Mouse (Mus musculus): ENCODE measurements around the gene Neil1.
A peak's percentile ranks its signal among the peaks of the same experiment; 100 is the strongest.

The Neil1 gene

DNA sequence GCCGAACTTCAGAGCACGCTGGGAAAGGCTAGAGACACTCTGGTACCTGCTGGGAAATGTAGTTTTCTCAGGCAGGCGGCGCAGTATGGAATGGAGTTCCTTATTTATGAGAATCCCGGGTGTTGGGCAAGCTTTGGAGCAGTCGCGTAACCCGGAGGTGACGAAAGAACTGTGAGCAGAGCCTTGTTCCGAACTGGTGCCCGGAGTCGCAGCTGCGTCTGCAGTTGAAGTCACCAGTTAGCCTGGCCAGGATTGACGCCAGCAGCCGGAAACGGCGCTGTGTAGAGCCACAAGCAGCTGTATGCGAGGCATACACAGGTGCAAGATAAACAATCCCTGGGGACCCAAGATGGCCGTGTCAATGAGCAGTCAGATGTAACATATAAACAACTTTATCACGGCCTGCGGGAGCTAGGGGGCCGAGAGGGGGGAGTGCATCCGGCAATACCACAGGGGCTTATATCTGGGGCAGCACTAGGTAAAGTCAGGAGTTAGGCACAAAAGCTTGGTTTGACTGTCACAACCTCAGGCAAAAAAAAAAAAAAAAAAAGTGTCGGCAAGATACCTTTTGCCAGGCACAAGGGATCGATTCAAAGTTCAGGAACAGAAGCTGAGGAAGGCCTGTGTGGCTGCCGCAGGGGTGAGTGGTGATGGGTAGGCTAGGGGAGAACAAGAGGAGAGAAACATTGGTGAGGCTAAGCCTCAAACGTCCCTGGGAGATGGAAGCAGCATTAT lies at the start of gene Neil1:
Neil1 (minus strand) TSS at position 162 of the 735 bp plus-strand sequence.
- DNase-seq (ENCODE audit: low spot score), result peak; percentile 89

DNA sequence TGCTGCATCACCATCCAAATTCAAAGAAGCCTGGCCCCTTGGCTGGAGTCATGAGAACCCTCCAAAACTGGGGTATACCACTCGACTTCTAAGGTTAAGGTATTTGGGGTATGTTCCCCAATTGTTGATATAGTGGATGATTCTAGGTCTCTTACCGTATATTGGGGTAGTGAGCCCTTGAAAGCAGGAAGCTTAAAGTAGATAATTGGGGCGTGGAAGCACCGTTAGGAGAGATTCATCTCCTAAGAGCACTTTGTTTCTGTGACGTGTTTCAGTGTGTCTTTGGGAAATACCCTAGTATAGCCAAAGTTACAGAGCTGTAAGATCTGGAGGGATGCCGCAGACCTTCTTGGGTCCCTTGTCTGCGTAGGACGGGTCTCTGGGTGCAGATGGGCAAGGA lies 49.3 kb upstream of the Neil1 start:
- DNase-seq (ENCODE audit: low spot score), result no peak

DNA sequence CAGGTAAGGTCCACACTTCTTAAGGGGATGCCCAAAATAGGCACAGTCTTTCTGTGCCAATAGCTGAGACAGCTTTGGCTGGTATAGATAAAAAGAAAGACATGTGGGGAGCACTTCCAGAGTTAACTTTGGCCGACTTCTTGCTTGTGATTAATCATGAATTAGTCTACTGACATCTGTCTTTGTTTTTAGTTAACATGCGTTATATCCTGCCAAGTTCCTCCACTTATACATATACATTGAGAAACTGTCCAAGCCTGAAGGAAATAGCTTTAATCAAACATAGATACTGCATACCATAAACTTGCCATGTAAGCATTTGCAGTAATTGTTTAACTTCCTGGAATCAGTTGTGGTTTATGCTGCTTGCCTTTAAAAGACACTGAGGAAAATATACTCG lies 48.6 kb upstream of the Neil1 start:
- DNase-seq (ENCODE audit: low spot score), result no peak

DNA sequence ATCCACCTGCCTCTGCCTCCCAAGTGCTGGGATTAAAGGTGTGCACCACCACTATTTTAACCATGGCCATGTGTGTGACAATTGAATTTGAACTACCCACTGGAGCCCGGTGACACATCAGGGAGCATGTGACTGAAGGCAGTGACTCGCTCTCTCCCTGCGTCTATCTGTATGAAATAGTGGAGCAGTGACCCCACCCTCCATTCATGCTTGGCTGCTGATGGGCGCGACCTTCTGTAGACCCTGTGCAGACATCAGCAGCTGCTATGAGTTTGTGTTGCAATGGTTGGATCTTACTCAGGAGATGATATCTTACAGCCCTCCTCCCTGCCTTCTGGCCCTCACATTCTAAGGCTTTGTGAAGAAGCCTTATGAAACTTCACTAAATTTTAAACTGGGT lies 20.3 kb upstream of the Neil1 start:
- no peak for DNase-seq (ENCODE audit: low spot score)

DNA sequence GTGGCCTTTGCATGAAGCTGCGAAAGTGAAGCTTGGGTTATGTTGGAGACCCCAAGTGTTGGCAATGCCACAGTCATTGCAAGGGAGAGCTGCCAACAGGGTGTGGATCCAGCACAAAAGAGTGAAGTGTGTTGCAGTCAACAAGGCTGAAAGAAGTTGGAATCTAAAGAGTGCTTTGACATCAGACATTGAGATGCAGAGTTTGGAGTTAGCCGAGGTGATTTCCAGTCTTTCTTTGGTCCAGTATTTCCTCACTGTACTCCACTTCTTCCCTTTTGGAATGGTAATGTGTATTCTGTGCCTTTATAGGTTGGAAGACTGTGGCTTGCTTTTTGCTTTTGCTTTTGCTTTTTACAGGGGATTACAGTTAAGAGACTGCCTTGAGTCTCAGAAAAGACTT lies 18.1 kb upstream of the Neil1 start:
- no peak for DNase-seq (ENCODE audit: low spot score)

DNA sequence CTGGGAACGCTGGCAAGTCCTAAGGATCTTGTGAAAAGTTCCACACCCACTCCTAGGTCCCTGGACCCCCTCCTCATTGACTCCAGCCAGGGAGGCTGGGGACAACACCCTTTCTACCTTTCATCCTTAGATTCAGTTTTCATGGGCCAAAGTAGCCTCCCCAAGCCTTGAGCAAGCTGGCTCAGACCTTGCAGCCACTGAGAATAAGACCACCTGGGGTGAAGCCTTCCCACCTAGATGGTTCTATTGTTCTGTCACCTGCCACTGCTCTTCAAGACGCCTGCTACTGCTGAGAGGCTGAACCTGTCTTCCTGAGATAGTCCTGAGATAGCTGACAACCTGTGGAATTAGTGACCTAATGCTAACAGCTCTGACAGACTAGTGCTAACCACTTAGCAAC lies 15.0 kb upstream of the Neil1 start:
- DNase-seq (ENCODE audit: low spot score), result no peak

DNA sequence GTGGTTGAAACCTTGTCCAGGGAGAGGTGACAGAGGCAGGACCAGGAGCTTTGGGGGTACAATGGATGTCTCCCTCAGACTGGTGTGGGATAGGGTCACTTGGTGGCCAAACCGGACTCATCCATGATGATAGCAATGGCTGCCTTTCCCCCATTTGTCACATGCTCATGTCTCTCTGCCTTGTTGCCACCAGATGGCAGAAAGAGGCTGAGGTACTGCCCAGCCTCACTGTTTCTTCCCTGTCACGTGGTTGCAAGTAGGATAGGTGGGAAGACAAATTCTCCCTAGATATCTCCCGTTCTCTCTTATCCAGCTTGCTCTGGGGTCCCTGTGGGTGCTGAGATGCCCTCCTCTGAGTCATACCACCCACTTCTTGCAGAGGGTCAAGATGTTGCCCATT lies 14.4 kb upstream of the Neil1 start:
- no peak for DNase-seq (ENCODE audit: low spot score)

DNA sequence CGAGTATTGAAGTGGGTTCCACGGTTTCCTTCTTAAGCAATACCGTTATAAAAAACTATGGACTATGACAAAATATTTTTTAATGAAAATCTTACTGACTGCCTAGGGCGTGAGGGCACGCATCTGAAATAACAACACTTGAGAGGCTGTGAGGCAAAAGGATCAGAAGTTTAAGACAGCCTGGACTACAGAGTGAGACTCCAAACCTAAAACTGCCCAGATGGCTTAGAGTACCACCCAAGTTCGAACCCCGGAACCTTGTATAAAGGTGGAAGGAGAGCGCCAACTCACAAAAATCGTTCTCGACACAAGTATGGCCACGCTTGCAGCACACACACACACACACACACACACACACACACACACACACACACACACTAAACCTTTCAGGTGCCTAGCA lies 10.4 kb upstream of the Neil1 start:
- DNase-seq (ENCODE audit: low spot score), result no peak

DNA sequence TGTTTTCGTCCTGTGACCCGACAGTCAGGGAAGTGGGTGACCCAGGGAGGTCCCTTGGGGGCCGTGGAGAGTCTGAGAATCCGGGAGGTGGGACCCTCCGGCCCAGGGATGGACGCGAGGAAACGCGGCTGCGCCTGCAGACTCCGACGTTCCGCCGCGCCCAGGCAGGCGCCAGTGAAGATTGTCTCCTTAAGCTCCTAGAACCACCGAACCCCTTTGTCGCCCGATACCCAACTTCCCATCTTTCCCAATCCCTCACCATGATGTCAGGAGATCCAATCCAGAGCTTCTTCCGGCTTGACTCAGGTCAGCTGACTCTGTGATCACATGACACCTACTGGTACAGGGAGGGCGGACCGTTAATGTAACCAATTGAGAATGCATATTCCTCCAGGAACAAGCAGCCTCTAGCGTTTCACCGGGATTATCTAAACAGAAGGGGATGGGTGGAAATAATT lies 9.9 kb upstream of the Neil1 start, which contains the start of gene Commd4:
Commd4 (minus strand) TSS at position 319 of the 458 bp plus-strand sequence.
- peak; percentile 97 for DNase-seq (ENCODE audit: low spot score)

DNA sequence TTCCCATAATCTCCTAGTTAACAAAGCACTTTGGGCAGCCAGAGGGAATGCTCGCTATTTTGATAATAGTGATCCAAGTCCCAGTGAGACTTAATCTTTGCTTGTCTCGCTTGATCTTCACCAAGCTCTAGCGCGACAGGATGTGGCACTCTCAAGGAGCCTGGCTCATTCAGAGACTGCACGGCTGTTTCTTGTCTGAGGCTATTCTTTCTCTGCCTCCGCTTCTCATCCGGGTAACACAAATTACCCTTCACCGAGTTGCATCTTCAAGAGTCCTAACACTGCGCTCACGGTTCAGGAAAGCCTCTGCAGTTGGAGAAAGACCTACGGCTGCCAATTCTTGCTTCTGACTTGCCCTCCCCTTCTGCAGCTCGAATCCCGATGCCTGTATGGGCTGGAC lies 9.4 kb upstream of the Neil1 start:
- no peak for DNase-seq (ENCODE audit: low spot score)

DNA sequence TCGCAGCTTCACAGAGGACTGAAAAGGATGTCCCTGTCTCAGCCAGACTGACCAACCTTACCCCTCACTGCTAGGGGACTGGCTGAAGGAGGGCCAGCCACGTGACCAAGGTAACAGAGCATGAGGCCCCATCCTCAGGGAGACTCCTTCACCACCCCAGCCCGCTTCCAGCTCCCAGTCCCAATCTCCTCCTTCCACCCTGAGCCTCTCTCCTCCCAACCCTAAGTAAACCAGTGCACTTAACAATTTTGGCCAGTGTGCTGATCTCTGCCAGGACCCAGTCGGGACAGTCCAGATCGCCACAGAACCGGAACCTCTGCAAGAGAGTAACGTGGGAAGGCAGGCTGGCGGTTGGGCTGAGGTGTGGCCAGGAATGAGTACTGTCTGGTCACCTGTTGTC lies 8.7 kb upstream of the Neil1 start:
- DNase-seq (ENCODE audit: low spot score), result no peak

DNA sequence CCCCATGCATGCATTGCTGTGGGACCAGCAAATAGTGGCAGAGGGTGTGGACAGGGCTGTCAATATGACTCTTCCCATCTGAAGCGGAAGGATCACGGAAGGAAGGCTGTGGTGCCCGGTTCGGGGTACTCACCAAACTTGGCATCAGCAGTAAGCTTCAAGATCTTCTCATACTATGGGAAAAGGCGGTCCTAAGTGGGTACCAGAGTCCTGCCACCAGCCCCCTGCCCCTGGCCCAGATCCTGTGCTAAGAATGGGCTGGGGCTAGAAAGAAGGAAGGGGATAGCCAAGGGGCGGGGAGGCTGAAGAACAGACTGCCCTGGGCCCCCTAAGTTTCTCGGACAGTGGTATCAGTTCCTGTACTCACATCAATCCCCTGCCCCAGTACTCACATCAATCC lies 8.3 kb upstream of the Neil1 start:
- no peak for DNase-seq (ENCODE audit: low spot score)

DNA sequence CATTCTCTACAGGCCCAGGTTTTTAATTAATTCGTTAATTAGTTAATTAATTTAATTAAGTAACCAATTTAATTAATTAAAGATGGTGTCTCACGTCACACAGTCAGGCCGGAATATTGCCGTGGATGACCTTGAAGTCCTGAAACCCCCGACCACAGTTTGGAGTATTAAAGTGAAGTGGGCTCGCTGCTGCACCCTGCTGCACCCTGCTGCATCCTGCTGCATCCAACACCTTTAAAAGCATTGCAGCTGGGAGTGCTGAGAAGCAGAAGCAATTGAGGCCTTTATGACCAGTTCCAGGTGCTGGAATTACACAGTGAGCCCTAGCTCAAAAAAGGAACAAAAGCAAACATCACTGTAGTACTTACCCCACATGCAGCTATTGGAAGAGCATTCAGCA lies 4.2 kb upstream of the Neil1 start:
- DNase-seq (ENCODE audit: low spot score), result no peak

DNA sequence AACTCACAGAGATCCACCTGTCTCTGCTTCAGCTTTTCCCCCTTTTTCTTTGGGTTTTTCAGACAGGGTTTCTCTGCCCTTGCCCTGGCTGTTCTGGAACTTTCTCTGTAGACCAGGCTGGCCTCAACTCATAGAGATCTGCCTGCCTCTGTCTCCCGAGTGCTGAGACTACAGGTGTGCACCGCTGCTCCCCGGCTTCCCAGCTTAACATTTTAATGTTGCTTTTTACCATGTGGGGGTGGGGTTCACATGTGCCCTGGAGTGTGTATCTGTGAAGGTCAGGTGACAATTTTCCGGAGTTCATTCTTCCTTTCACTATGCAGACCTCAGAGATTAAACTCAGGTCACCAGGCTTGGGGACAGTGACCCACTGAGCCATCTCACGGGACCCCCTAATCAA lies 2.1 kb upstream of the Neil1 start:
- no peak for DNase-seq (ENCODE audit: low spot score)

DNA sequence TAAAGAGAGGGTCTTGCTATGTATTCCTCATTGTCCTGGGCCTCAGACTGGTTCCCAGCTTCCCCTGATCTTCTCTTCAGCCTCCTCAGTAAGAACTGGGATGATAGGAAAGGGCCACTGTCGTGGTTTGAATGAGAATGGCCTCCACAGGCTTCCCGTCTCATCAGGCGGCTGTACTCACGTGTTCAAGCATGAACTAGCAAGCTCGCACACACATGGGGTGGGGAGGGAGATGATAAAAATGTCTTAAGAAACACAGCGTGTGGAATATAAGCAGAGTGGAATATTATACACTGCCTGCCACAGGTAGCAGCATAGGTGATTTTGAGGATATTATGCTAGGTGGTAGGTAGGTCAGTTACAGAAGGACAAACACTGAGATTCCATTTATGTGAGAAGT lies 916 bp upstream of the Neil1 start:
- DNase-seq (ENCODE audit: low spot score), result no peak

DNA sequence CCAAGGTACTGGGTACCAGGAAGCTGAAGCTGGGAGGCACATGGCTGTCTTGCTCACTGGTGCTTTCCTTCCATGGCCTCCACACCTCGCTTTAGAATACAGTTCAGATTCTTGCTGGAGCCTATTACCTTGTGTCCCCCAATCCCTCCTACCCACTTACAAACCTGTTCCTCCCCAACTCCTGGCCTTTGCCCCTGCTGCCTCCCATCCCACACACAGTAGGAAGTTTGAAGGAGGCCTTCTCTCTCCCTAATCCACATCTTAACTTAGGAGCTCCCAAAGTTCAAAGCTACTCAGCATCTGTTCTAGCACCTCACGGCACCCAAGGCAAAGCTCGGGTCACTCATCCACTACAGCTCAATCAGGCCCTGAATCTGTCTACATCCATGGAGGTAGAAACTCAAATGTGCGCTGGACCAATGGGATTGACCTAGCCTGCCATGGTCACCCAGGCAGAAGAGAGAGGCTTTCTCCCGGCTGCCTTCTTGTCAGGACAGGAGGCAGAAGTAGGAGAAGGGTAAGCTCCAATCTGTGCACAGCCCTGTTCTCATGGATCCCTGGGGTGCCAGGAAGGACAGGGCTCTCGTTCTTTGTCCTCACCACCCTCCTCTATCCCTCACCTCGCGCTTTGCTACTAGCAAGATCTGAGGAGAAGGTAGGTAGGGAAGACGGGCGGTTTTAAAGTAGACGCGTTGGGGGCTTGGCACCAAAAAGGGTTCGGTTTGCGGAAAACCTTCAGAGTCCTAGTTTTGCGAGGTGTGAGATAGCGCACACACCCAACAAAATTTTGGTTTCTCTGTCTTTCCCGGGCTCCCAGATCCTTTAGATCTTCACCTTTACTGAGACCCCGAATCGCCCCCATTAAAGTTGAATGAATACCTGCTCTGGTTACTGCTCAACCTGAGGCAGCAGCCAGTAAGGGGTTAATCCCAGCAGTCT lies 631 bp downstream of the Neil1 start:
- no peak for DNase-seq (ENCODE audit: low spot score)

DNA sequence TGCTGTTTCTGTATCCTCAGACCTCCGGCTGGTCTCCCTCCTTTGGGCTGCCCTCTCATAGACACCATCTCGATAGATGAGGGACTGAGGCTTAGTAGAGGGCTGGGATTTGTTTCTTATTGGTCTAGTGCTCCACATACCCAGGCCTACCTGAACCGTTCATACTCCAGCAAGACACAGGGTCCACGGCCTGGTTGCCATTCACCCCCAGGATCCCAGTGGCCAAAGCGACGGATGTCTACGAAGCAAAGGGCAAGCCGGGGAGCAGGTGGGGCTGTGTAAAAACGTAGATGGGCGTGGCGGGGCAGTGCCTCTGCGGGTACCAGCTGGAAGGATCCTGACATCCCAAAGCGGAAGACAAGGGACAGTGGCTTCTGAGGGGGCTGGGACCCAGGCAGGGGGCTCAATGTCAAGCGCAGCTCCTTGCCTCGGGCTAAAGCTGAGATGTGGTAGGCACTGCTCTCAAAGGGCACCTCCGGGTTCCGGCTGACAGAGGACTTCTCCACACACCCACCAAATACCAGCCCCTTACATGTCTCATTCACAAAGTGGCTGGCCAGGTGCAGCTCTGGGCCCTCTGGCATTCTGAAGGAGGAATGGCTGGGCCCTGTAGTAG lies 1.5 kb downstream of the Neil1 start:
- DNase-seq (ENCODE audit: low spot score), result no peak

DNA sequence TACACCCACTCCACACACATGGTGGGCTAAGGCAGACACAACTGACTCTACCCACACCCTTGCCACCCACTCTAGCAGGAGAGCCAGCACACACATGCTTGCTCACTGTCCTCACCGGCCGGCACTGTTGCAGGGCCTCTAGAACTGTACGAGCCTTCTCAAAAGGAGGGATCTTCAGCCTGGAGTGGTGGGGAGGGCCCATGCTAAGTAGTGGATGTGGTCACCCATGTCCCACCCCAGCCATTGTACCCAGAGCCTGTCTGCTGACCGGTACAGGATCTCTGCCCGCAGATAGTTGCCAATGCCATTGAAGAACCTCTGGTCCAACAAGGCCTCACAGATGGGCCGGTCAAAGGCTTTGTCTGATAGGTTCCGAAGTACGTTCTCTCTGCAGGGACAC lies 3.3 kb downstream of the Neil1 start:
- no peak for DNase-seq (ENCODE audit: low spot score)

DNA sequence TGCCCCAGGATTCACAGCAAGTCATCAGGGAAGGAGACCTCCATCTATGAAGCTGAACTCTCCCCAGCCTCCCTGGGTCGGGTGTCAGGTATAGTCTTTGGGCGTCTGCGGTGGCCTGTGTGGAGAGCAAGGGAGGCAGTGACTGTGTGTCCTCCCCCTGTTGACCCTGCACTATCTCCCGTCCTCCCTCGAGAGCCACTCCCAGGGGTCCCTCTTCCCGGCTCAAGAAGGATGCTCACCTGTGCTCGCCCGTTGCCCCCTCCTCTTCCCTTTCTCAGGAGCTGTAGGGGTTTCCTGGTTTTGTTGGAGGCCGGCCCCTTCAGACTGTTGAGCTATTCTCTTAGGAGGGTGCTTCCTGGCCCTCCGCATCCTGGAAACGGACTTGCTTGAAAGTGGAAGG lies 4.9 kb downstream of the Neil1 start:
- DNase-seq (ENCODE audit: low spot score), result no peak

DNA sequence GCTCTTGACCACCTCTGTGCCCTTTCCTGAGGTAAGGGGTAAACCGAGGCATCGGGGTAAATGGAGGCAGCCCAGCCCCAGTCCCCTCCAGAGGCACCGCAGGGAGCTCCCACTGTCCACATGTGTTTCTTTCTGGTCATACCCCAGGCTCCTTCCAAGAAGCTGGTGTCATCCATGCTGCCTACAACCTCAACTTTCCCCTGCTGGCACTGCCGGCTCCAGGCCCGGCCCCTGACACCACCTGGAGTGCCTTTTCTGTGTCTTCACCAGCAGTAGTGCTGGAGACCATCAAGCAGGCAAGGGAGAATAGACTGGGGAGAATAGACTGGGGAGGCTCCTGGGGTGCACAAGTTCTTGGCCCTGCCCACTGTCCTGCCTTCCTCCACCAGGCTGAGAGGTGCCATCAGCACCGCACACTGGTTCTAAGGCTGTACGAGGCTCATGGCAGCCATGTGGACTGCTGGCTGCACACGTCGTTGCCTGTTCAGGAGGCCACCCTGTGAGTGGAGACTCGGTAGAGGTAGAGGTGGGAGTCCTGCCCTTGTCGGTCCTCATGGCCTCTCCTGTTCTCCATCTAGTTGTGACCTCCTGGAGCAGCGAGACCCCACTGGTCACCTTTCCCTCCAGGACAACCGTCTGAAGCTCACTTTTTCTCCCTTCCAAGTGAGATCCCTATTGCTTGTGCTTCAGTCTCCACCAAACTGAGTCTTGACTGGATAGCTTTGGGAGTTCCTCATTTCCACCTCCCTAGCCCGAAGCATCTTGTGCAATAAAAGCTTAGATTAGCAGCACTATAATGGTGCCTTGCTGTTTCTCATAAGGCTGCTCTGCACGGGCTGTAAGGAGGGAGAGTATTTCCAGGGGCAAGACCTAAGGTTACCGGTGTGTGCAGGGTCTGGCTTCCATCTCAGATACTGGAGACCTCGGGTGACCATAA lies 6.4 kb downstream of the Neil1 start:
- DNase-seq (ENCODE audit: low spot score), result no peak

DNA sequence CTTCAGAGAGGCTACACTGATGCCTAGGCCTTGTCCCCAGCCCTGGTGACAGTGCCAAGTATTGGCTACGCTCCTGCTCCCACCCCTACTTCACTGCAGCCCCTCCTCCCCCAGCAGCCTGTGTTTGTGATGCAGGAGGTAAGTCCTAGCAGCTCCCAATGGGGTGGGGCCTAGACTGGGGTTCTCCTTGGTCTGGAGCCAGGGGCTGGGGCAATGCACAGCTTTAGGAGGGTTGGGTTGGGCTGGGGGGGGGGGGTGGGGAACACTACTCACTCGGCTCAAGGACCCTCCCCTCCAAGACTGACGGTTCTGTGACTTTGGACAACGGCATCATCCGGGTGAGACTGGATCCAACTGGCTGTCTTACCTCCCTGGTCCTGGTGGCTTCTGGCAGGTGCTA lies 8.5 kb downstream of the Neil1 start:
- no peak for DNase-seq (ENCODE audit: low spot score)

DNA sequence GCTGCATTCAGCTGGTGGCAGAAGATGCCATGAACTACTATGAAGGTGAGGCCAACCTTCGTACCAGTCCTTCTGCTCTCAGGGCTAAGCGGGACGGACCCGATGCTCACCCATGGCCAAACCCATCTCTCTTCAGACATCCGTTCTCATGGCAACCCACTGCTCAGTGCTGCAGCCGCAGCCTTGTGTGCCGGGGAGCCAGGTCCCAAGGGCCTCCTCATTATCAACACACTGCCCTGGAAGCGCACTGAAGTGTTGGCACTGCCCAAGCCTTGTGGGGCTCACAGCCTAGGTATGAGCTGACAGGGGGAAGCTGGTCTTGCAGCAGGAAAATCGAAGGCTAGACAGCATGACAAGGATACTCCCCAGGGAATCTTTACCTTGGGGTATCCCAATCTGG lies 9.0 kb downstream of the Neil1 start:
- DNase-seq (ENCODE audit: low spot score), result no peak

All from layer of hippocampus, adult 9-10 months (tissue).